Mouse (Mus musculus) testis, postnatal 10 days (tissue): ENCODE measurements around the gene Dcst1.

ENCODE experiments used
- DNase-seq: peaks from one replicate; pipeline ENCODE4 v3.0.0; 2021; ENCODE audit warnings: low spot score

Gene Dcst1

DNA sequence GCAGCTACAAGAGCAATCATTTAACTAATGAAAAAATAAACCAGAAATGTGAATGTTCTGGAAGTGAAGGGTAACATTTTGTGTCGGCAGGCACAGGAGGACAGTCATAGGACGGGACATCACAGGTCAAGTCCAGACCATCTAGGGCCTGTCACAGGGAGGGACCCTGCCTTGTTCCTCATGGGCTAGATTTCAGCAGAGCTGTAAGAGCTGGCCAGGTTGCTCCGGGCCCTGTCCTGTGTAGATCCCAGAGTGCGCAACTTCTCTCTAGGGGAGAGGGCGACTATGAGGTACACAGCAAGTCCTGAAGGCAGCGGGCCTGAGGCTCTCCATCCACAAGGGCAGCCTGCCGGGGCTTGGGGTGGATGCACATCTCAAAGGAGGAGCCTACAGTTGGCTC, 3.4 kb downstream of the Dcst1 start, which contains the start of gene Dcst2:
TSS of gene Dcst2 (plus strand) at position 301 of the 400 bp plus-strand sequence.
- DNase-seq, result no peak

DNA sequence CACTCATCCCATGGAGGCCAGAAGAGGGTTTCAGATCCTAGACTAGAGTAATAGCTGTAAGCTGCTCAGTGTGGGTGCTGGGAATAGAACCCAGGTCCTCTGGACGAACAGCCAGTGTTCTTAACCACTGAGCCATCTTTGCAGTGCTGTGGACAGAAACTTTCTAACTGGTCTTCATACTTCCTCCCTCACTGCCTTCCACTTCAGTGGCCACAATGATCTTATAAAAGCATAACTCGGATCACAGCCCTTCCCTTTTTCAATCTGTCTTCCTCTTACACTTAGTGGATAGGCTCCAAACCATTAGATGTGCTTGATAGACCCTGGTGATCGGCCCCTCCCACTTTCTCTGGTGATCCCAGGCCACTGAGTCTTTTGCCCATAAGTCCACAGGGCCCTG, 4.8 kb downstream of the Dcst1 start:
- DNase-seq, result no peak

GRCm38 (mm10) chr3:89359630-89360029, 5.4 kb downstream of the Dcst1 start:
- DNase-seq, result no peak

GRCm38 (mm10) chr3:89356029-89356428, 9.0 kb downstream of the Dcst1 start:
- no peak for DNase-seq

- DNase-seq, result no peak
Measured at GRCm38 (mm10) chr3:89355512-89355902, 9.5 kb downstream of the Dcst1 start.

- DNase-seq, result peak; percentile 94
Measured at GRCm38 (mm10) chr3:89354816-89355511, 10.1 kb downstream of the Dcst1 start.

GRCm38 (mm10) chr3:89351271-89351670, 13.8 kb downstream of the Dcst1 start:
- DNase-seq, result no peak

DNA sequence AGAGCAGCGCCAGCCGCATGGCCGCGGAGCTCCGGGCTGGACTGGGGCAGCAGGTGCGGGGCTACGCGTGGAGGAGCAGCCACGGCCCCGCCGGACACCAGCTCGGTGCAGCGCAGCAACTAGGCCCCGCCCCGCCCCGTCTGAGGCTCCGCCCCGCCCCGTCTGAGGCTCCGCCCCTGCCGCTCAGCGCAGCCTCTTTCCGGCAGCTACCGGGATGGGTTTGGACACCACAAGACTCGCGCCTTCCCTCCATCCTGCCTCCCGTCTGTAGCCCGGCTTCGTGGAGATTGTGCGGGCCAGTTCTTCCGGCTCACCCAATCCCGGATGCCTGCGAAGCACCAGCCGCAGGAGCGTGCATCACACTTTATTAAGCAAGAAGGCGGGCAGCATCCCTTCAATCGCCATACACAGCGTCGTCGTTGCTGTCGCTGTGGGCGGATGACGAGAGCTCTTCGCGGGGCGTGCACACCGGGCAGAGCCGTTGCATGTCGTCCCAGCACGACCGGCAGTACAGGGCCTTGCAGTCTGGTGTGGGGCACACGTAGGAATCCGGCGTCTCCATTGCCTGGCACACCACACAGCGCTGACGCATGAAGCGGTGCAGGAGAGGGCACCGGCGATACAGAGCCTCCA, 15.1 kb downstream of the Dcst1 start, which contains the start of gene Adam15:
TSS of gene Adam15 (minus strand) at position 128 of the 633 bp plus-strand sequence.
- peak; percentile 95 for DNase-seq

DNA sequence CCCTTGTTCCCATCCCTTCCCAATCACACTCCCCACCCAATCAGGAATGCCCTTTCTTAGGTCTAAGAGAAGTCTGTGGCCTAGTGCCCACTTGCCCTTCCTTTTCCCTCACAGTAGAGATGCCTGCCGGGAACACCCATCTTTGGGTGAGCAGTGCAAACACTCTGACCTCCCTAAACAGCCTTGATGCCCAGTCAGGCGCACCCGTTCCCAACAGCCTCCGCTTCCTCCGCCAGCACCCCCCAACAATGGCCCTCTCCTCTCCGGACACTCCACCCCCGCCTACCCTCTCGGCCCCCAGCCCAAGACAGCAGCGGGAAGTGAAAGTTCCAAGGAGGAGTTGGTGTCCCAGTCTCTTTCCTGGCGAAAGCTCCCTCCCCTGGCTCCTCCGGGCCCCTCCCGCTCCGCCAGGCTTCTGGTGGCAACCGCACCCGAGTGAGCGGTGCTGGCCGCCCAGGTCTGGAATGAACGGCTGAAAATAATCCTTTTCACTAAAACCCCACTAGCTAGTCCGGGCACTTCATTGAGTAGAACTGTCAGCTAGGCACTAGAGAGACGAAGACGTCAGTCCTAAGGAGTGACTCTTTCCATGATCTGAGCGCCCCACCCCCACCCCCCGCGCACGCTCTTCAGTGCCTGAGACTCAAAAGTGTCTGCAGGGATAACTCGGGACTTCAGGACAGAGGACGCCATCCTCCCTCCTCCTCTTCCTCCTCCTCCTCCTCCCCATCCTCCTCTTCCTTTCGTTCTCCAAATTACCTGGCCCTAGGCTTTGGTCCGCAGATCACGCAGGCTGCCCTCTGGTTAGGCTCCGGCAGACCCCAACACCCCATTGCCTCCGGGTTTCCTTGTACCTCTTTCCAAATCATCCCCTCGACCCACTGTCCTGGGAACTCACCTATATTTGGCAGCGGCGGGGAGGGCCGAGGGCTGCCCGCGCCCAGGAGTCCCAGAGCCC, 15.9 kb downstream of the Dcst1 start:
- no peak for DNase-seq

DNA sequence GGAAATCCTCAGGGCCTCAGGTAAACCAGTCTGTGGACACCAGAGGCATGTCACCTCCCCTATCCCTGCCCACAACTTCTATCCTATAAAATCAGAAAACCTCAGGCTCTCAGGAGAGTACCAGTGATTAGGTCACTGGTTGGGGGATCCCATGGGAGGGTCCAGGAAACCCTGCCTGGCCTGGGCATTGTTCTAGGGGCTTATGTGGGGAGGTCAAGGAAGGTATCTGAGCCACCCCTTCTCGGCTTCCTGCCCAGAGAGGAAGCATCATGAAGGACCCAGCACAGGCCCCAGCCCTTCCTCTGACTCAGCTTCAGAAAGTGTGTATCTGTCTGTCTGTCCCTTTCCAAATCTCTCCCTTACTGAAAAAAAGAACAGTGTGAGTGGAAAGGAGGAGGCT, 17.1 kb downstream of the Dcst1 start:
- DNase-seq, result no peak

DNA sequence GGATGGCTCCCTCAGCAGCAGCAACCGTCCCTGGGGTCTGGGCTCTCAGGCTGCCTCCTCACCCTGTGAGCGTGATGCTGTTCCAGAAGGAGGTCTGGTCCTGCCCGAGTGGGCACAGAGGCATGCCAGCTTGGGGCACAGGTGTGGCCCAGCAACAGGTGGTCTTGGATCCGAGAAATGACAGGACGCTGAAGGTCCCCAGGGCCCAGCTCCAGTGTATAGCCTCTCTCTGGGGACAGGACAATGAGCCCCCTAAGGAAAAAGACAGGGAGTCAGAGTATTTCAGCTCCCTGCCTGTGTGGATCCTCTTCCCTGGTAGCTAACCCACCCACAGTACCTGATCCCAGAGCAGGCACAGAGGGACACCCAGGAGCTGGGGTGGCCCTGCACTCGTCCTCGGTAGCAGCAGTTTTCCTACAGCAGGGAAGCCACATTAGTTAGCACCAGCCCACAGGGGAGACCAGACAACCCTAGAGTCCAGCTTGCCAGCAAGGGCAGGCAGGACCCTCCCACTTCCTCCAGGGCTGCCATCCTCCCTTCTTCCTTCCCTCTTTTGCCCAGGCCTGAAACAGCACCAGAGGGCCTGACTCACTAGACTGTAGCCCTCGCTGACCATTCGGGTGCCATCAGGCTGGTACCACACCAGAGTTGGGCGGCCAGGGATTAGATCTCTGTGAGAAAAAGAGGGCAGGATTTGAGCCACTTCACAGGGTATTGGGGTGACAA, 18.1 kb downstream of the Dcst1 start:
- DNase-seq, result peak; percentile 37

DNA sequence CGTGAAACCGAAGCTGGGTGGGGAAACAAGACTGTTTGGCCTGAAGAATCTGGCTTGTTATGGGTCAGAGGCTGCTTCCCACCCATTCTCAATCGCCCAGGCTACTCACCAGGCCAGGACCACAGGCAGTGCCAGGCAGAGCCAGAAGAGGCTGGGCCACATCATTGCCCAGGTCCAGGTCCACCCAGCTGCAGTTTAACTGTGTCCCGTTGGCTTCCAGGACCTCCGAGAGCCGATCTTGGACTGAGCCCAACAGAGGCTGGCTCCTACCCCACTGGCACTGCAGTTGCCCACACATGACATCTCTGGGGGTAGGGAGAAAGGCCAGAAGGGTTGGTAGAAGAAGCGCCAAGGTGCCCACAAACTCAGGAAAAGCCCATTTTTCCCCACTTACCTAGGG, 21.8 kb downstream of the Dcst1 start:
- DNase-seq, result no peak

- no peak for DNase-seq
Measured at GRCm38 (mm10) chr3:89341794-89342193, 23.3 kb downstream of the Dcst1 start.

DNA sequence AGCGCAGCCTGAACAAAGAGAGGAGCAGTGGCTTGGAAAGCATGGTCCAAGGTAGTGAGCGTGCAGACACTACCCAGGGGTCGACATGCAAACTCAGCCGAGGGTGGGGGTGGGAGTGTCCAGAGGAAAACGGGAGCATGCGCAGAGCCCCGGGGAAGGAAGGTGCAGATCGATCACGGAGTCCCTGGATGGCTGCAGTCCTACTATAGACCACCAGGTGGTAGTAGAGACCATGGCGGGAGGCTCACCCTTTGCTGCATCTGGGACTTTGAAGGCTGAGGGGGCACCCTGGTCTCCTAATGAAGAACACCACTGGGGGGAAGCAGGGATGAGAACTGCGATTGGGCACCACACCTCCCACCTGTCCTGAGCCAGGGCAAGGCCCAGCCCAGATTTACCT, 24.6 kb downstream of the Dcst1 start:
- DNase-seq, result peak; percentile 89

GRCm38 (mm10) chr3:89339416-89339815, 25.6 kb downstream of the Dcst1 start:
- peak; percentile 83 for DNase-seq

GRCm38 (mm10) chr3:89337721-89338578, 27.1 kb downstream of the Dcst1 start, which contains the start of gene Efna4:
Gene Efna4, minus strand, starts transcription at chr3:89338028.
- DNase-seq, result peak; percentile 79

GRCm38 (mm10) chr3:89337062-89337720, 27.9 kb downstream of the Dcst1 start:
- DNase-seq, result no peak

DNA sequence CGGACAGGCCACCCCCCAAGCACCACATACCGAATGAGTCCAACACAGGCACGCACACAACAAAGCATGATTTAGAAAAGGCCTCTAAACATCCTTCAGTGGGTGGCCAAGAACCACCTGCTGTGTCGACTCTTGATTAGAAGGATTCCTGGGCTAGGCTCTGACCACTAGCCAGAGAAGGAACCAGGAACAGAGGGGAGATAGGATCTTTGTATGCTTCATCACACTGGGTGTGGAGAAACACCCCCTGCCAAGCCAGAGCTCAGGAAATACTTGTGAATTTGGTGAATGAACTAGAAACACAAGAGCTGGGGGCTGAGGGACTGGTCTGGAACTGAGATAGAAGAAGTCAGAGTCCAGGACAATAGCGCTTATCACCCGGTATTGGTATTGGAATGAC, 28.5 kb downstream of the Dcst1 start:
- DNase-seq, result no peak

DNA sequence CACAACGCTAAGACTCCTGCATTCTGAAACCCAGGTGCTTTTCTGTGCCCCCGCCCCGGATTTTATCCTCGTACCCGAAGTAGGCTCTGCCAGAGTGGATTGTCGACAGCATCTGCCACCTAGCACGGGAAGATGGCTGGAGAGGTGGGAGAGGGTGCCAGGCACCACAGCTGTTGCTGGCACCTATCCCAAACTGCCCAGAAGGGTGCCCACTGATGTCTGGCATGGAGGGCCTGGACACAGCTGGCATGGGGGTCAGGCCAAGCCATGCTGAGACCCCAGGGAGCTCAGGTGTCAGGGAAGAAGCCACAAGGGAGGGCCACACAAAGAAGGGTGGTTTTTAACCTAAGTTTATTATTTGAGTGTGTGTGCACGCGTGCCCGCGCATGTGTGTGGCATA, 32.0 kb downstream of the Dcst1 start:
- DNase-seq, result peak; percentile 42

DNA sequence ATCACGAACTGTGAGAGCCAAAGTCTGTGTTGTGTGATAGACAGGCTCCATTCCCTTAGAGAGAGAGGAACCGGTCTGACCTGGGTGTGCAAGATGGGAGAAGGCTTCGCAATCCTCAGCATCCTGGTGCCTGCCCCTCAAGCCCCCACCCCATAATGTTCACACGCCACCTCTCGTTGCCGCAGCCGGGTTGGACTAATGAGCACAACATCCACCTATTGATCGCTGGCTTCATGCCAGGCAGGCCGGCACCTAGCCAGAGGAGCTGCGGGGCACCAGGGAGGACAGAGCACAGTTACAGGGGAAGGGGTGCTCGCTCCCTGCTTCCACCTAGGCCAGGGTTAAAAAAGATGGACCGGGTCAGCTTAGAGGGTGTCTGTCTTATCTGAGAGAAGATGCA, 32.6 kb downstream of the Dcst1 start:
- DNase-seq, result no peak
